Mouse (Mus musculus) lung, embryonic 16.5 days (tissue): Measurements from ENCODE around the gene Hspb2. TPM values are rescaled to one million over a fixed set of nuclear protein-coding genes. Genes with fewer than 3 reads are reported as not detected.

ENCODE experiments used
- ATAC-seq: fragments of 200-750 bp; cut with Nextera tagmentation; 2 replicates; pipeline ENCODE4 v1.8.0; 2017; ENCODE audit warnings: low read depth, mild to moderate bottlenecking, moderate library complexity
- H3K27ac ChIP-seq: fragments of 300-500 bp; sonication (generic); 2 replicates; pipeline ENCODE4 v1.5.1; 2014; ENCODE audit warnings: mild to moderate bottlenecking, control low read depth, low read length
- H3K27me3 ChIP-seq: fragments of 300-500 bp; sonication (generic); 2 replicates; pipeline ENCODE4 v1.6.1; 2014; ENCODE audit warnings: low read depth, low read length, mixed read lengths; ENCODE audit not compliant: control insufficient read depth, insufficient read depth
- H3K36me3 ChIP-seq: fragments of 300-500 bp; sonication (generic); 2 replicates; pipeline ENCODE4 v1.6.1; 2014; ENCODE audit warnings: low read length; ENCODE audit not compliant: control insufficient read depth, insufficient read depth
- H3K4me1 ChIP-seq: fragments of 300-500 bp; sonication (generic); replicated peaks from 2 replicates; pipeline ENCODE4 v1.6.1; 2014; ENCODE audit warnings: low read length, mixed read lengths; ENCODE audit not compliant: control insufficient read depth, insufficient read depth
- H3K4me2 ChIP-seq: fragments of 300-500 bp; sonication (generic); 2 replicates; pipeline ENCODE4 v1.6.1; 2014; ENCODE audit warnings: low read depth, low read length, control low read depth
- H3K4me3 ChIP-seq: fragments of 300-500 bp; sonication (generic); 2 replicates; pipeline ENCODE4 v1.5.1; 2014; ENCODE audit warnings: mild to moderate bottlenecking, low read length, control low read depth
- H3K9ac ChIP-seq: fragments of 300-500 bp; sonication (generic); 2 replicates; pipeline ENCODE4 v1.6.1; 2014; ENCODE audit warnings: low read length, control low read depth
- H3K9me3 ChIP-seq: fragments of 300-500 bp; sonication (generic); 2 replicates; pipeline ENCODE4 v1.6.1; 2016; ENCODE audit warnings: low read length; ENCODE audit not compliant: control insufficient read depth
- WGBS: fragments of 180-500 bp; shearing (Covaris S2); extraction: QIAGEN DNeasy Blood & Tissue Kit; methylation state at CpG from one replicate; pipeline ENCODE4 v1.1.7; 2014; 5-methylcytosine and 5-hydroxymethylcytosine counted together
- polyA plus RNA-seq: library from polyadenylated mRNA; unstranded; fragments of >200 nt; fragmentation: Nextera tagmentation; extraction: Ambion mirVana; gene quantifications from 2 replicates; pipeline ENCODE4 v1.2.1, GENCODE M21; 2015

Hspb2 gene
- polyA plus RNA-seq, 1 experiment from 2014 or later: 21.1 TPM

DNA sequence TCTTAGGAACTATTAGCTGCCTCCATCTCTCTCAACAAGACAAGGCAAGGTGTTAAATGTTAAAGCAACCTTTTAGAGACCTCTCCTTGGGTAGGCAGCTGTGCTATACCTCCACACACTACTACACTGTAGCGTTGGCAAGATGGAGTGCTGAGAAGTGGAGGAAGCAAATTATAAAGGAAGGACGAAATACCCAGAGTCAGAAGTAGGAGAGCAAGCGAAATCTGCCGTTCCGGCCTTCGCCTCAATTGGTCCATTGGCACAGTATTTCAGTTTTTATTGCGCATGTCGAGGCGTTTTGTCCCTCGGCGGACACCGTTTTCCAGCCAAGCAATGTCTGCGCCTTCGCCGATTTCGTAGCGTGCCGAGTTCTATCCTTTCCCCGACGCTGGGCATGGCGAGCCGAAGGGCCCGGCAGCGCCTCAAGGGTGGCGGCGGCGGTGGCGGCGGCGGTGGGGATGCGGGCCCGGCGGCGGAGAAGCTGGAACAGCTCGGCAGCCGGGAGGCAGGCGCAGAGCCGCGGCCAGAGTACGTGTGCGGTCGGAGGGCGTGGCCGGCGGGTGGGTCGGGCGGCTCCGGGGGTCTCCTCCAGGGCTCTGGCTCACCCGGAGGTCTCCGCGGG is 22.9 kb upstream of the Hspb2 start, which contains the start of the genes Alg9 and 1110032A03Rik:
TSS of gene Alg9 (plus strand) at position 29 of the 622 bp plus-strand sequence.
TSS of gene 1110032A03Rik (minus strand) at position 530 of the 622 bp plus-strand sequence.
- Histone ChIP-seq H3K4me3 (peak within 1 kb of the TSS; percentile 98), H3K27me3 (no peaks in the 10 kb centered on the region), H3K36me3 (0 out of 2 replicates have a peak, but pooled peaks cover 3% of the 10 kb centered on the region), H3K4me1 (peaks cover 11% of the 10 kb centered on the region), H3K27ac (peak within 1 kb of the TSS; percentile 53), H3K9ac (peak within 1 kb of the TSS; percentile 97), H3K4me2 (peak within 1 kb of the TSS; percentile 91), H3K9me3 (no peaks in the 10 kb centered on the region)
- ATAC-seq: peak; percentile 82
- under 1% methylated on average over 48 of the region's 51 CpGs for WGBS

- WGBS: 54% methylated on average over 4 of the region's 4 CpGs
- no peaks in the 10 kb centered on the region for H3K36me3 ChIP-seq
- 0 out of 2 replicates have a peak overlapping the region, but pooled peaks have one; percentile 4 for H3K4me3 ChIP-seq
- peak overlapping the region; percentile 91 for H3K4me2 ChIP-seq
- H3K27me3 ChIP-seq: no peaks in the 10 kb centered on the region
- H3K9ac ChIP-seq: 0 out of 2 replicates have a peak overlapping the region, but pooled peaks have one; percentile 36
- H3K4me1 ChIP-seq: peaks cover 12% of the 10 kb centered on the region
- H3K9me3 ChIP-seq: no peaks in the 10 kb centered on the region
- no peak for ATAC-seq
- no peak overlapping the region for H3K27ac ChIP-seq
Measured at GRCm38 (mm10) chr9:50774026-50774462, 21.9 kb upstream of the Hspb2 start.

GRCm38 (mm10) chr9:50770011-50770410 is 17.9 kb upstream of the Hspb2 start:
- Histone ChIP-seq H3K36me3 (no peaks in the 10 kb centered on the region), H3K27ac (no peak overlapping the region), H3K9ac (no peak overlapping the region), H3K4me1 (peaks cover 10% of the 10 kb centered on the region), H3K9me3 (no peaks in the 10 kb centered on the region), H3K27me3 (no peaks in the 10 kb centered on the region), H3K4me2 (no peak overlapping the region), H3K4me3 (no peak overlapping the region)
- no peak for ATAC-seq
- WGBS: 83% methylated on average over 2 of the region's 2 CpGs

- no peaks in the 10 kb centered on the region for H3K9me3 ChIP-seq
- ATAC-seq: peak; percentile 98
- H3K4me2 ChIP-seq: peak within 1 kb of the TSS; percentile 98
- 3% methylated on average over 57 of the region's 59 CpGs for WGBS
- peaks cover 8% of the 10 kb centered on the region; the same call in 1 of the 2 replicates for H3K4me1 ChIP-seq
- H3K27me3 ChIP-seq: no peaks in the 10 kb centered on the region
- peak within 1 kb of the TSS; percentile 87 for H3K9ac ChIP-seq
- H3K36me3 ChIP-seq: no peaks in the 10 kb centered on the region
- H3K27ac ChIP-seq: peak within 1 kb of the TSS; percentile 96
- peak within 1 kb of the TSS; percentile 81 for H3K4me3 ChIP-seq
Measured at GRCm38 (mm10) chr9:50768107-50769002, 16.2 kb upstream of the Hspb2 start, which contains the start of gene Fdxacb1. TSS of gene Fdxacb1 (plus strand) at chr9:50768236.

DNA sequence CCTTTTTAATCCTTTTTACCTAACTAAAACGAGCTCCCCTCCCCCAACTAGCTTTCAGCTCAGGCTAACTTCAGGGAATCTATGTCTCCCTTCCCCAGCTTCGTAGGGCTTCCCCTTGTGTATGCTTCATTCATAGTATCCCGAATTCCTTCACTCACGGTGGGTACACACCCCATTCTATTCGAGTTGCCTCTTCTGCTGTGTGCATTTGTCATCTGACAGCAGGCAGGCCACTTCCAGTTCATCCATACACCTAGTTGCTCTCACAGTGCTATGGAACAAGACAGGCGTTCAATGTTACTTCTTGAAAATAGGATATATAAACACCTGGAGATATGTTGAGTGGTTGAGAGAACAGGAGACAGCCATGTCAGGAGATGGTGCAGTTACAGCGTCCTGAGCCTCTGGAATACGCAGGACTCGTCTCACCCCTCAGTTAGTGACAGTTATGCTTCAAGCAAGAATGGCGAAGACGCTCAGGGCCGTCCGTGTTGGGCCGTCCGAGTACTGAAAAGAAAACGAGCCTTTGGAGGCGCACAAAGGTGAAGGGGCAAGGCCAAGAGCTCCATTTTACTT is 15.5 kb upstream of the Hspb2 start:
- Histone ChIP-seq H3K27me3 (no peaks in the 10 kb centered on the region), H3K4me2 (peak overlapping the region; percentile 98), H3K9ac (peak overlapping the region; percentile 87), H3K9me3 (no peaks in the 10 kb centered on the region), H3K4me3 (peak overlapping the region; percentile 81), H3K4me1 (peaks cover 8% of the 10 kb centered on the region; the same call in 1 of the 2 replicates), H3K27ac (peak overlapping the region; percentile 78), H3K36me3 (no peaks in the 10 kb centered on the region)
- 3% methylated on average over 17 of the region's 17 CpGs for whole genome bisulfite sequencing
- ATAC-seq: no peak

- Histone ChIP-seq H3K4me1 (peaks cover 6% of the 10 kb centered on the region; the same call in 1 of the 2 replicates), H3K27me3 (no peaks in the 10 kb centered on the region), H3K4me2 (no peak overlapping the region), H3K9ac (no peak overlapping the region), H3K9me3 (no peaks in the 10 kb centered on the region), H3K27ac (no peak overlapping the region), H3K4me3 (no peak overlapping the region), H3K36me3 (no peaks in the 10 kb centered on the region)
- ATAC-seq: no peak
- 44% methylated on average over 1 of the region's 1 CpGs for WGBS
Measured at GRCm38 (mm10) chr9:50763331-50763730, 11.2 kb upstream of the Hspb2 start.

DNA sequence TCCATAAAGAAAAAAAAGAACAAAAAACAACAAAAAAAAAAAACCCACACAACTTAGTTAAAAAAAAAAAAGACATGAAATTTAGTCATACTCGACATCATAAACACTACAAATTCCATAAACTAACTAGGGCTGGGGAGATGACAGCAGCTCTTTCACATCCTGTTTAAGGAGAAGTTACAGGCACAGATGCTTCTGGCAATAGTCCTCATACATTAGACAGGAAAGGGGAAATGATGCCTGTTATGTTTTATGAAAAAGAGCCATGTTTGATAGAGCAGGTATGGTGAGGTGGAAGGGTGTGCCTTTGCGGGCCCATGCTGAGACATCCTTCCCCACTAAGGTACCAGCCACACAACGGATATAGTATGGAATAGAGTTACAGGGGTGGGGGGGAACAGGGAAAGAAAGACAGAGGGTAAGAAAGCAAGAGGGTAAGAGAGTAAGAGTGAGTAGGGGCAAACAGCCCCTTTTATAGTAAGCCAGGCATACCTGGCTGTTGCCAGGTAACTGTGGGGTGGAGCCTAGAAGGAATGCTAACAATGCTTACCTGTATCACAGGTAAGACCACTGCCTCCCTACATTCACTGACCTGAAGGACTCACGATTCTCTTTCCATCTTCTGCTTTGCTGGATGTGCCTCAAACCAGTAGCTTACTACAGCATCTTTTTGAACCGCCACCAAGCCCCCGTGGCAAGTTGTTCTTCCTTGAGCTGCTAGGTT is 9.5 kb upstream of the Hspb2 start:
- H3K27me3 ChIP-seq: no peaks in the 10 kb centered on the region
- H3K9me3 ChIP-seq: no peaks in the 10 kb centered on the region
- no peak overlapping the region for H3K4me3 ChIP-seq
- peak overlapping the region; percentile 44; the same call in 1 of the 2 replicates for H3K27ac ChIP-seq
- H3K36me3 ChIP-seq: no peaks in the 10 kb centered on the region
- no peak overlapping the region; the same call in 1 of the 2 replicates for H3K4me2 ChIP-seq
- 0 out of 2 replicates have a peak, but pooled peaks cover 2% of the 10 kb centered on the region for H3K4me1 ChIP-seq
- WGBS: 36% methylated on average over 6 of the region's 6 CpGs
- peak; percentile 54 for ATAC-seq
- no peak overlapping the region for H3K9ac ChIP-seq

DNA sequence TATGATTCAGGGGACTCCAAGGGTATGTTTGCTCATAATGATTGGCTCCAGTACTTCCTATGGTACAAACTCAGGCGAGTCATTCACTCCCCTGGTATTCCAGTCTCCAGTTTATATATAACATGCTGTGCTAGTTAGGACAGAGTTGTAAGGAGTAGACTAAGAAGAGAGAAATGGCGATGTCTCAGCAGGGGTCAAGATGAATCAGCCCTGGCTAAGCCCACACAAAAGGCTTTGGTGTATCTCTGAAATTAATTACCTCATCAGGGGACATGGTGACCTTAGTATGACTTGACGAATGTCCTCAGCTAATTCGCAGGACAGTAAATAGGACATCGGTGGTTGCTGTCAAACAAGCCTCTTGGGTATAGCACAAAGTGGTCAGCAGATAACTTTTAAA is 4.6 kb upstream of the Hspb2 start:
- Histone ChIP-seq H3K4me1 (peaks cover 15% of the 10 kb centered on the region), H3K4me2 (no peak overlapping the region), H3K9ac (no peak overlapping the region), H3K9me3 (no peaks in the 10 kb centered on the region), H3K27ac (no peak overlapping the region), H3K36me3 (no peaks in the 10 kb centered on the region), H3K27me3 (no peaks in the 10 kb centered on the region), H3K4me3 (no peak overlapping the region)
- no peak for ATAC-seq
- 53% methylated on average over 5 of the region's 5 CpGs for WGBS
